Mouse (Mus musculus) hindbrain, embryonic 15.5 days (tissue): ENCODE measurements at regions not wholly inside any gene's neighbourhood (a gene's known extent, or its start where the extent isn't known, plus 50 kb on each side); places are given as distances from the start of the nearest gene placed in this dataset.
A peak's percentile ranks its signal among the peaks of the same experiment; 100 is the strongest.

Source experiments
- ATAC-seq: fragments of 200-750 bp; cut with Nextera tagmentation; 2 replicates; pipeline ENCODE4 v1.8.0; 2017; ENCODE audit warnings: low read depth, moderate number of reproducible peaks, moderate TSS enrichment; ENCODE audit not compliant: low FRiP score
- H3K27ac ChIP-seq: fragments of 300-500 bp; sonication (generic); replicated peaks from 2 replicates; pipeline ENCODE4 v1.5.1; 2015; ENCODE audit warnings: mild to moderate bottlenecking, inconsistent platforms
- H3K27me3 ChIP-seq: fragments of 300-500 bp; sonication (generic); 2 replicates; pipeline ENCODE4 v1.6.1; 2015; ENCODE audit warnings: control low read depth, inconsistent platforms
- H3K36me3 ChIP-seq: fragments of 300-500 bp; sonication (generic); 2 replicates; pipeline ENCODE4 v1.6.1; 2015; ENCODE audit warnings: control low read depth, inconsistent platforms
- H3K4me1 ChIP-seq: fragments of 300-500 bp; sonication (generic); replicated peaks from 2 replicates; pipeline ENCODE4 v1.6.1; 2015; ENCODE audit warnings: control low read depth, inconsistent platforms
- H3K4me2 ChIP-seq: fragments of 300-500 bp; sonication (generic); 2 replicates; pipeline ENCODE4 v1.6.1; 2015; ENCODE audit warnings: moderate library complexity, mild to moderate bottlenecking, inconsistent platforms
- H3K4me3 ChIP-seq: fragments of 300-500 bp; sonication (generic); 2 replicates; pipeline ENCODE4 v1.5.1; 2015; ENCODE audit warnings: mild to moderate bottlenecking, inconsistent platforms
- H3K9ac ChIP-seq: fragments of 300-500 bp; sonication (generic); 2 replicates; pipeline ENCODE4 v1.6.1; 2015; ENCODE audit warnings: inconsistent platforms
- H3K9me3 ChIP-seq: fragments of 300-500 bp; sonication (generic); 2 replicates; pipeline ENCODE4 v1.6.1; 2016; ENCODE audit warnings: control low read depth, inconsistent platforms
- WGBS: fragments of 180-500 bp; shearing (Covaris S2); methylation state at CpG from one replicate; pipeline ENCODE4 v1.1.7; 2015; 5-methylcytosine and 5-hydroxymethylcytosine counted together

- Histone ChIP-seq H3K36me3 (no peaks in the 10 kb centered on the region), H3K9ac (no peak overlapping the region), H3K27me3 (no peaks in the 10 kb centered on the region), H3K9me3 (no peaks in the 10 kb centered on the region), H3K4me1 (no peaks in the 10 kb centered on the region), H3K4me2 (no peak overlapping the region), H3K4me3 (no peak overlapping the region), H3K27ac (no peak overlapping the region)
- 92% methylated on average over 3 of the region's 3 CpGs for WGBS
- ATAC-seq: no peak
Observed at GRCm38 (mm10) chr16:42675031-42675430, 200.7 kb upstream of the Zbtb20 start.

GRCm38 (mm10) chr16:42666601-42667000 is 209.1 kb upstream of the Zbtb20 start:
- Histone ChIP-seq H3K9me3 (no peaks in the 10 kb centered on the region), H3K27ac (no peak overlapping the region), H3K36me3 (no peaks in the 10 kb centered on the region), H3K27me3 (no peaks in the 10 kb centered on the region), H3K9ac (no peak overlapping the region), H3K4me1 (no peaks in the 10 kb centered on the region), H3K4me2 (no peak overlapping the region), H3K4me3 (no peak overlapping the region)
- WGBS: 24% methylated on average over 3 of the region's 3 CpGs
- no peak for ATAC-seq

- 73% methylated on average over 10 of the region's 10 CpGs for WGBS
- ATAC-seq: peak; percentile 48; the same call in 1 of the 2 replicates
- no peaks in the 10 kb centered on the region for H3K36me3 ChIP-seq
- H3K4me1 ChIP-seq: peaks cover 5% of the 10 kb centered on the region; the same call in 1 of the 2 replicates
- H3K4me3 ChIP-seq: no peak overlapping the region
- no peaks in the 10 kb centered on the region for H3K9me3 ChIP-seq
- H3K27ac ChIP-seq: peak overlapping the region; percentile 72
- H3K9ac ChIP-seq: no peak overlapping the region
- no peaks in the 10 kb centered on the region for H3K27me3 ChIP-seq
- H3K4me2 ChIP-seq: no peak overlapping the region
Observed at GRCm38 (mm10) chr16:42651904-42652732, 223.6 kb upstream of the Zbtb20 start.

GRCm38 (mm10) chr16:42649767-42650166 is 225.9 kb upstream of the Zbtb20 start:
- Histone ChIP-seq H3K27me3 (no peaks in the 10 kb centered on the region), H3K9me3 (no peaks in the 10 kb centered on the region), H3K9ac (no peak overlapping the region), H3K4me1 (peaks cover 5% of the 10 kb centered on the region; the same call in 1 of the 2 replicates), H3K27ac (no peak overlapping the region), H3K4me3 (no peak overlapping the region), H3K4me2 (no peak overlapping the region), H3K36me3 (no peaks in the 10 kb centered on the region)
- no peak for ATAC-seq
- WGBS: 61% methylated on average over 5 of the region's 5 CpGs

- Histone ChIP-seq H3K4me3 (no peak overlapping the region), H3K27me3 (no peaks in the 10 kb centered on the region), H3K27ac (no peak overlapping the region), H3K9me3 (no peaks in the 10 kb centered on the region), H3K9ac (no peak overlapping the region), H3K36me3 (no peaks in the 10 kb centered on the region), H3K4me1 (peaks cover 5% of the 10 kb centered on the region; the same call in 1 of the 2 replicates), H3K4me2 (no peak overlapping the region)
- ATAC-seq: no peak
- WGBS: 95% methylated on average over 5 of the region's 5 CpGs
Observed at GRCm38 (mm10) chr16:42648531-42649142, 227.0 kb upstream of the Zbtb20 start.

GRCm38 (mm10) chr16:42647762-42648161 is 227.9 kb upstream of the Zbtb20 start:
- H3K9me3 ChIP-seq: no peaks in the 10 kb centered on the region
- H3K4me3 ChIP-seq: no peak overlapping the region
- no peaks in the 10 kb centered on the region for H3K27me3 ChIP-seq
- H3K27ac ChIP-seq: no peak overlapping the region
- no peak overlapping the region for H3K9ac ChIP-seq
- no peaks in the 10 kb centered on the region for H3K36me3 ChIP-seq
- H3K4me2 ChIP-seq: no peak overlapping the region
- H3K4me1 ChIP-seq: peaks cover 5% of the 10 kb centered on the region; the same call in 1 of the 2 replicates
- no peak for ATAC-seq
- WGBS: 94% methylated on average over 5 of the region's 5 CpGs

GRCm38 (mm10) chr16:42635766-42636165 is 239.9 kb upstream of the Zbtb20 start:
- Histone ChIP-seq H3K27ac (no peak overlapping the region), H3K9me3 (no peaks in the 10 kb centered on the region), H3K27me3 (no peaks in the 10 kb centered on the region), H3K4me2 (no peak overlapping the region), H3K36me3 (no peaks in the 10 kb centered on the region), H3K4me3 (no peak overlapping the region), H3K4me1 (no peaks in the 10 kb centered on the region), H3K9ac (no peak overlapping the region)
- WGBS: 85% methylated on average over 3 of the region's 3 CpGs
- no peak for ATAC-seq

GRCm38 (mm10) chr16:42627675-42628074 is 248.0 kb upstream of the Zbtb20 start:
- 74% methylated on average over 3 of the region's 3 CpGs for WGBS
- Histone ChIP-seq H3K27me3 (no peaks in the 10 kb centered on the region), H3K4me1 (no peaks in the 10 kb centered on the region), H3K36me3 (no peaks in the 10 kb centered on the region), H3K4me2 (no peak overlapping the region), H3K27ac (no peak overlapping the region), H3K9ac (no peak overlapping the region), H3K9me3 (no peaks in the 10 kb centered on the region), H3K4me3 (no peak overlapping the region)
- no peak for ATAC-seq

GRCm38 (mm10) chr16:42615920-42616319 is 259.8 kb upstream of the Zbtb20 start:
- Histone ChIP-seq H3K36me3 (no peaks in the 10 kb centered on the region), H3K4me2 (no peak overlapping the region), H3K4me3 (no peak overlapping the region), H3K9ac (no peak overlapping the region), H3K27me3 (no peaks in the 10 kb centered on the region), H3K9me3 (no peaks in the 10 kb centered on the region), H3K27ac (no peak overlapping the region), H3K4me1 (no peaks in the 10 kb centered on the region)
- no peak for ATAC-seq
- WGBS: 81% methylated on average over 3 of the region's 3 CpGs

- no peak overlapping the region for H3K9ac ChIP-seq
- H3K4me3 ChIP-seq: no peak overlapping the region
- no peak overlapping the region for H3K27ac ChIP-seq
- no peak for ATAC-seq
- H3K9me3 ChIP-seq: no peaks in the 10 kb centered on the region
- 87% methylated on average over 2 of the region's 2 CpGs for WGBS
- no peaks in the 10 kb centered on the region for H3K4me1 ChIP-seq
- no peak overlapping the region for H3K4me2 ChIP-seq
- no peaks in the 10 kb centered on the region for H3K27me3 ChIP-seq
- H3K36me3 ChIP-seq: no peaks in the 10 kb centered on the region
Observed at GRCm38 (mm10) chr16:42612011-42612410, 263.7 kb upstream of the Zbtb20 start.

- no peaks in the 10 kb centered on the region for H3K4me1 ChIP-seq
- WGBS: 68% methylated on average over 5 of the region's 5 CpGs
- no peak for ATAC-seq
- H3K9me3 ChIP-seq: no peaks in the 10 kb centered on the region
- no peaks in the 10 kb centered on the region for H3K36me3 ChIP-seq
- no peak overlapping the region for H3K9ac ChIP-seq
- H3K4me2 ChIP-seq: no peak overlapping the region
- H3K4me3 ChIP-seq: no peak overlapping the region
- H3K27me3 ChIP-seq: no peaks in the 10 kb centered on the region
- H3K27ac ChIP-seq: no peak overlapping the region
Observed at GRCm38 (mm10) chr16:42608336-42608735, 267.3 kb upstream of the Zbtb20 start.

- Histone ChIP-seq H3K9me3 (no peaks in the 10 kb centered on the region), H3K4me3 (no peak overlapping the region), H3K27ac (no peak overlapping the region), H3K9ac (no peak overlapping the region), H3K27me3 (no peaks in the 10 kb centered on the region), H3K4me1 (no peaks in the 10 kb centered on the region), H3K36me3 (no peaks in the 10 kb centered on the region), H3K4me2 (no peak overlapping the region)
- WGBS: 72% methylated on average over 3 of the region's 3 CpGs
- ATAC-seq: no peak
Observed at GRCm38 (mm10) chr16:42592321-42592720, 251.9 kb upstream of the Gap43 start.
